Comparison of ENCODE assay signal across 26 mouse cellular contexts in the genomic region with DNA sequence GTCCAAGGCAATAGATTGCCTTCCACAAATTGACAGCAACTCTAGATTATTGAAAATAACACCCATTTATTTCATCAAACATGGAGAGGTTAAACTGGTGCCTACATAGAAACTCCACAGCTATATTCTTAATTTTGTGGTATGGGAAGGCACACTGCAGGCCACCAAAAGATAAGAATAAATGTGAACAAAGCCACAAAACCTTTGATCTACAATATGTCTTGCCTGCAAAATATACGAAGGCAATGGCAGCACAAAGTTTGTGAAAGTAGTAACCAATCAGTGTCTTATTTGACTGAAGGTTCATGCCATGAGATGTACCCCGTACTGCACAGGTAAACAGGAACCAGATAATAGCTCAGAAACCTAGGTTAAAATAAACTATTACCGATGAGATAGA.
"Had no signal": no experiment of that assay in that cellular context is flagged by ENCODE, and none has a peak within 500 bp of the region (broad histone marks: within the 10 kb centered on the region; RNA-seq: fewer than 3 reads in every experiment).

No protein-coding gene starts in this region.

- H3K9ac ChIP-seq: heart, embryonic 13.5 days; heart, embryonic 15.5 days; hindbrain, embryonic 13.5 days; hindbrain, embryonic 15.5 days; kidney, embryonic 15.5 days; limb, embryonic 13.5 days; limb, embryonic 15.5 days; liver, embryonic 12.5 days; liver, embryonic 14.5 days had no signal

- H3K9me3 ChIP-seq: hindbrain, embryonic 13.5 days; hindbrain, embryonic 15.5 days; kidney, embryonic 15.5 days; limb, embryonic 13.5 days; limb, embryonic 15.5 days had no signal

- H3K27ac ChIP-seq: gastrocnemius, adult 2 months; heart, embryonic 13.5 days; heart, embryonic 15.5 days; hindbrain, embryonic 13.5 days; hindbrain, embryonic 15.5 days; hindbrain, postnatal 0 days; kidney, embryonic 15.5 days; kidney, postnatal 0 days; layer of hippocampus, adult 2 months; left cerebral cortex, adult 2 months; limb, embryonic 13.5 days; limb, embryonic 15.5 days; liver, embryonic 12.5 days; liver, embryonic 14.5 days had no signal

- DNase-seq: gastrocnemius, adult 2 months; gastrocnemius, postnatal 10 days; gastrocnemius, postnatal 25 days; heart, adult 18-20 months; heart, postnatal 14 days; heart, postnatal 36 days; kidney, adult 11 months; kidney, adult 2 months; kidney, adult 9 months; kidney, postnatal 14 days; kidney, postnatal 4 days had no signal

- H3K36me3 ChIP-seq: heart, embryonic 13.5 days; heart, embryonic 15.5 days; hindbrain, embryonic 13.5 days; hindbrain, embryonic 15.5 days; kidney, embryonic 15.5 days; limb, embryonic 13.5 days; limb, embryonic 15.5 days; liver, embryonic 12.5 days had no signal

- H3K4me3 ChIP-seq: gastrocnemius, adult 2 months; heart, embryonic 13.5 days; heart, embryonic 15.5 days; hindbrain, embryonic 13.5 days; hindbrain, embryonic 15.5 days; kidney, embryonic 15.5 days; layer of hippocampus, adult 2 months; left cerebral cortex, adult 2 months; limb, embryonic 13.5 days; limb, embryonic 15.5 days; liver, embryonic 12.5 days had no signal

- H3K27me3 ChIP-seq: heart, embryonic 13.5 days; heart, embryonic 15.5 days; hindbrain, embryonic 13.5 days; hindbrain, embryonic 15.5 days; kidney, embryonic 15.5 days; limb, embryonic 13.5 days; limb, embryonic 15.5 days; liver, embryonic 12.5 days had no signal

- H3K4me1 ChIP-seq: heart, embryonic 13.5 days; heart, embryonic 15.5 days; hindbrain, embryonic 13.5 days; hindbrain, embryonic 15.5 days; kidney, embryonic 15.5 days; limb, embryonic 13.5 days; limb, embryonic 15.5 days; liver, embryonic 12.5 days had no signal

- H3K4me2 ChIP-seq: heart, embryonic 11.5 days; heart, embryonic 13.5 days; heart, embryonic 15.5 days; hindbrain, embryonic 13.5 days; hindbrain, embryonic 15.5 days; kidney, embryonic 15.5 days; limb, embryonic 13.5 days; limb, embryonic 15.5 days; liver, embryonic 12.5 days had no signal

- ATAC-seq: hindbrain, postnatal 0 days; intestine, embryonic 16.5 days; liver, embryonic 12.5 days had no signal
